Mouse (Mus musculus) testis, adult 2 months (tissue): ENCODE measurements around the gene Cnnm1.

Source experiments
- CTCF ChIP-seq: fragments of 200-500 bp; IDR thresholded peaks from 2 replicates; pipeline ENCODE4 v1.5.1; 2012; ENCODE audit warnings: low read depth, mild to moderate bottlenecking, inconsistent platforms, low read length, moderate library complexity; ENCODE audit not compliant: control insufficient read depth, insufficient read depth, insufficient replicate concordance
- POLR2A ChIP-seq: fragments of 200-500 bp; IDR thresholded peaks from 2 replicates; pipeline ENCODE4 v1.6.1; 2012; ENCODE audit warnings: low read depth, mild to moderate bottlenecking, inconsistent platforms, low read length, moderate library complexity; ENCODE audit not compliant: control insufficient read depth

GRCm38 (mm10) chr19:43513874-43514273, 73.6 kb downstream of the Cnnm1 start:
- no peak for TF ChIP-seq CTCF
- TF ChIP-seq POLR2A, result no peak
